Mouse (Mus musculus) embryonic facial prominence, embryonic 12.5 days (tissue): Measurements from ENCODE around the gene Ints4. TPM values are rescaled to one million over a fixed set of nuclear protein-coding genes. Genes with fewer than 3 reads are reported as not detected.

Experiments used
- ATAC-seq: fragments of 200-750 bp; cut with Nextera tagmentation; 2 replicates; pipeline ENCODE4 v1.8.0; 2017; ENCODE audit not compliant: insufficient number of reproducible peaks, insufficient read depth, low FRiP score, low TSS enrichment
- H3K27ac ChIP-seq: fragments of 300-500 bp; sonication (generic); 2 replicates; pipeline ENCODE4 v1.5.1; 2016; ENCODE audit warnings: mild to moderate bottlenecking
- H3K27me3 ChIP-seq: fragments of 300-500 bp; sonication (generic); 2 replicates; pipeline ENCODE4 v1.6.1; 2016; ENCODE audit warnings: mild to moderate bottlenecking, moderate library complexity
- H3K36me3 ChIP-seq: fragments of 300-500 bp; sonication (generic); 2 replicates; pipeline ENCODE4 v1.6.1; 2016; ENCODE audit warnings: mild to moderate bottlenecking
- H3K4me1 ChIP-seq: fragments of 300-500 bp; sonication (generic); 2 replicates; pipeline ENCODE4 v1.6.1; 2016
- H3K4me2 ChIP-seq: fragments of 300-500 bp; sonication (generic); replicated peaks from 2 replicates; pipeline ENCODE4 v1.6.1; 2016; ENCODE audit warnings: mild to moderate bottlenecking, moderate library complexity
- H3K4me3 ChIP-seq: fragments of 300-500 bp; sonication (generic); 2 replicates; pipeline ENCODE4 v1.5.1; 2016; ENCODE audit warnings: mild to moderate bottlenecking
- H3K9ac ChIP-seq: fragments of 300-500 bp; sonication (generic); 2 replicates; pipeline ENCODE4 v1.6.1; 2016; ENCODE audit warnings: mild to moderate bottlenecking, moderate library complexity
- H3K9me3 ChIP-seq: fragments of 300-500 bp; sonication (generic); 2 replicates; pipeline ENCODE4 v1.6.1; 2016; ENCODE audit warnings: mild to moderate bottlenecking, moderate library complexity
- WGBS: fragments of 180-500 bp; shearing (Covaris S2); methylation state at CpG from one replicate; pipeline ENCODE4 v1.1.7; 2016; 5-methylcytosine and 5-hydroxymethylcytosine counted together
- polyA plus RNA-seq: library from polyadenylated mRNA; unstranded; fragments of >200 nt; fragmentation: Nextera tagmentation; extraction: Ambion mirVana; gene quantifications from 2 replicates; pipeline ENCODE4 v1.2.1, GENCODE M21; 2016

The Ints4 gene
- polyA plus RNA-seq, 1 experiment from 2014 or later: 63.5 TPM

- Histone ChIP-seq H3K4me2 (no peak overlapping the region), H3K27ac (no peak overlapping the region), H3K27me3 (no peaks in the 10 kb centered on the region), H3K9me3 (no peaks in the 10 kb centered on the region), H3K4me1 (peaks cover 14% of the 10 kb centered on the region; the same call in 1 of the 2 replicates), H3K9ac (no peak overlapping the region), H3K4me3 (no peak overlapping the region), H3K36me3 (0 out of 2 replicates have a peak, but pooled peaks cover 6% of the 10 kb centered on the region)
- ATAC-seq: no peak
- WGBS: 79% methylated on average over 5 of the region's 5 CpGs
These were observed 107.8 kb downstream of the Ints4 start for GRCm38 (mm10) chr7:97588506-97588905.

DNA sequence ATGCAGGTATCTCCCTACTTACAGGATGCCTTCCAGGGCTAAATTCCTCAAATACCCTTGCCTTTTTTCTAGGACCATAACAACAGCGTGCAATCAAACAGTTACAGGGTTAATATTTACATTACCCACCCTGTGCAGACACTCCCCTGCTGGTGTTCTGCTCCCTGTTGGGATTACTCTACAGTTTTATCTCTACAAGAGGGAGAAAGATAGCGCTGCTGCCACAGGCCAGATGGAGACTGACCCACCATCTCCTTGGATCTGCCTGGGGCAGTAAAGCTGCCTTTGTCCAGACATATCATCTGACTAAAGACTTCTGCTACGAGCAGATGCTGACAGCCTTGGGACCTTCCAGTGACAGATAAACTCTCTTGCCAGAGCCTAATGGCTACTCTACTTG lies 109.7 kb downstream of the Ints4 start:
- ATAC-seq: 0 out of 2 replicates have a peak, but pooled peaks have one; percentile 15
- 39% methylated on average over 3 of the region's 3 CpGs for WGBS

More for the DNA sequence above, 109.7 kb downstream of the Ints4 start:
- Histone ChIP-seq H3K36me3 (0 out of 2 replicates have a peak, but pooled peaks cover 6% of the 10 kb centered on the region), H3K9ac (no peak overlapping the region), H3K4me2 (no peak overlapping the region), H3K27me3 (no peaks in the 10 kb centered on the region), H3K27ac (no peak overlapping the region), H3K4me3 (no peak overlapping the region), H3K9me3 (no peaks in the 10 kb centered on the region), H3K4me1 (peaks cover 14% of the 10 kb centered on the region; the same call in 1 of the 2 replicates)

Other genes with a start within 250 kb of the Ints4 start
- 3.0 and 4.6 TPM in 2 replicates for gene Usp35, start 148.9 kb upstream of the Ints4 start, polyA plus RNA-seq
- 4.0 and 5.8 TPM in 2 replicates for gene Kctd21, start 148.6 kb upstream of the Ints4 start, polyA plus RNA-seq
- gene Alg8, start 109.3 kb upstream of the Ints4 start, polyA plus RNA-seq: 36.9 and 40.6 TPM in 2 replicates
- gene Ndufc2, start 81.0 kb upstream of the Ints4 start, polyA plus RNA-seq: 350 and 352 TPM in 2 replicates
- 0.28 and 0.49 TPM in 2 replicates for gene Thrsp, start 63.2 kb upstream of the Ints4 start, polyA plus RNA-seq
- gene Kctd14, start 29.6 kb upstream of the Ints4 start, polyA plus RNA-seq: 1.9 and 2.2 TPM in 2 replicates
- gene Aamdc, start 98.5 kb downstream of the Ints4 start, polyA plus RNA-seq: 54.7 and 59.5 TPM in 2 replicates
- 33.4 and 34.2 TPM in 2 replicates for gene Rsf1, start 98.9 kb downstream of the Ints4 start, polyA plus RNA-seq
- gene Clns1a, start 215.7 kb downstream of the Ints4 start, polyA plus RNA-seq: 222 and 225 TPM in 2 replicates